Mouse (Mus musculus) T-helper 2 cell (primary cell): ENCODE results near the gene Mtnr1b.
"Not testable (repeated sequence)": the region's sequence is repeated elsewhere in the genome, so short reads cannot be mapped to it uniquely, and the experiment has no call there.

Experiments used
- in situ Hi-C: fragments of 300-600 bp; cut with MboI, MseI; formaldehyde crosslinking; loops from one replicate; pipeline ENCODE4 v1.15.1; 2025; ENCODE audit warnings: high pct_unique_total_duplicates

The Mtnr1b gene

DNA sequence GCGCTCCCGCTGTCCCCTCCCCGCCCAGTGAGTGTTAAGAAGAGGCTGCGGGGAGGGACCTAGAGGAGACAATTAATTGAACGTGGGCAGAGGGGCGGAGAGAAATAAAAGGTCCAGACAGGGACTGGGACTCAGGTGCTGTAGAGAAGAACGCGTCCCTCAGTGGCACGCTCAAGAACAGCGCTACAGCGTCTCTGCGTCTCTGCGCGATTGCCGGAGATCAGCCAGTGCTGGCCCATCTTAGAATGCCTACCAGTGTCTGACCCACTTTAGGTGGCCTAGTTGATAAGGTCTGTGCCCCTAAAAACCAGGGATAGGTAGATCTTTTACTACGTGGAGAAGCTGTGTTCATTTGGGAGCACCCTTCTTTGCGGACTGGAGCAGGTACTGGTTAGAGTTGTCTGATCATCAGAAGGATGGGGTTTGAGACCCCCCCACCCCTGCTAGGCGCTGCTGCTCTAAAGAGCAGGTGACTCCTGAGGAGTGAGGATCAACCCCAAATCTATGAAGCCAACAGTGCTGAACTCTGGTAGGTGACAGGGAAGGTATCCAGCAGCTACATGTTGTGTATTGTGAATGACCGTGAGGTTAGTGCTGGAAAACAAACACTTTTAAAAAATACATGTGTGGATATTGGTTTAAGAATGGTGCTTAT, at the start of gene Mtnr1b:
Gene Mtnr1b, minus strand, starts transcription at position 51 of the 655 bp plus-strand sequence.
- in situ Hi-C loops = no loop called here

GRCm38 (mm10) chr9:15920271-15920670, 45.9 kb upstream of the Mtnr1b start:
- in situ Hi-C loops = no loop called here

- in situ Hi-C loops = no loop called here
Measured at GRCm38 (mm10) chr9:15919373-15920005, 45.1 kb upstream of the Mtnr1b start.

GRCm38 (mm10) chr9:15916600-15916999, 42.2 kb upstream of the Mtnr1b start:
- in situ Hi-C loops = no loop called here

- in situ Hi-C loops = no loop called here
Measured at GRCm38 (mm10) chr9:15912735-15913134, 38.4 kb upstream of the Mtnr1b start.

DNA sequence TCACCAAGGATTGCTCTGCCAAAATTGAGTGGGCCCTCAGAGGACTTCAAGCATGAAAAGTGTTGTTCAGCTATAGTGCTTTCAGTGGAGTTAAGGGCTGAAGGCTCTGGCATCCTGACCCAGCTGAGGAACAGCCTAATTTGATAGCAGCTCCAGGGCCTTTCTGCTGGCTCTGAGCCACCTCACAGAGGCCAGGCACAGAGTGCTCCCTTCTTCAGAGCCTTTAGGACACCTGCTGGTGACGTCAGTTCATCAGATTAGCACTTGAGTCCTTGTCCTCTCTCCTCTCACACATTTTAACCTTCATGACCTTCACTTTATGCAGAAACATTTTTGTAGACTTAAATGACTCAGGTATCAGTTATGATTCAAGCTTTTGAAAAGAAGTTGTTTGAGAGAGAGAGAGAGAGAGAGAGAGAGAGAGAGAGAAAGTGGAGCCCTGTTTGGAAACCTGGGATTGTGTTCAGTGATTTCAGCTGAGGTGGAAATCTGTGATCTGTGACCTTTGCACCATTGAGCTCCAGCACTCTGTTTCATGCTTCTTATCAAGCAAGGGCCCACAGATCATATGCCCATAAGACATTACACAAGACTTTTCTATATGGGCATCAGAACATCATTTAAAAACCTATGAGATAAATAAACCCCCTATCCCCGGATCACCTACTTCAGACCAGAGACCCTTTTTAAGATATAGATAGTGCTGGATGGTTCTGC, 35.2 kb upstream of the Mtnr1b start:
- in situ Hi-C loops = no loop called here

GRCm38 (mm10) chr9:15903948-15904750, 29.8 kb upstream of the Mtnr1b start:
- in situ Hi-C loops = no loop called here

- in situ Hi-C loops = no loop called here
Measured at GRCm38 (mm10) chr9:15898112-15898511, 23.8 kb upstream of the Mtnr1b start.

DNA sequence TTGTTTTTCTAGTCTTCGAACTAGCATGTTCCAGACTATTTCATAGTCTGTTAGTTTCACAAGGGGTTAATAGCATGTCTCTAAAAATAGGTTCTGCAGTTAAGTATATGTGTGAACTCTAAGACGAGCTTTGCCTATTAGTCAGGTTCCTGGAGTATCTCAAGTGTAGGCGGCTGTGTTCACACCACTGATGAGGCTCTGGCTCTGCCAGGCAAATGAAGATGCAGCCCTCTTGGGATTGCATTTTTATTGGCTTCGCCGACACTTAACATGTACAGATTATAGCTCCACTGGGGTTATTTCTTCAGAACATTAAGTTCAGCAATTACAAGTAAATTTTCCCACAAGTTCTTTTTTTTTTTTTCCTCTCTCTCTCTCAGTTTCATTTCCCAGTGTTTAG, 12.4 kb upstream of the Mtnr1b start:
- in situ Hi-C loops = no loop called here

DNA sequence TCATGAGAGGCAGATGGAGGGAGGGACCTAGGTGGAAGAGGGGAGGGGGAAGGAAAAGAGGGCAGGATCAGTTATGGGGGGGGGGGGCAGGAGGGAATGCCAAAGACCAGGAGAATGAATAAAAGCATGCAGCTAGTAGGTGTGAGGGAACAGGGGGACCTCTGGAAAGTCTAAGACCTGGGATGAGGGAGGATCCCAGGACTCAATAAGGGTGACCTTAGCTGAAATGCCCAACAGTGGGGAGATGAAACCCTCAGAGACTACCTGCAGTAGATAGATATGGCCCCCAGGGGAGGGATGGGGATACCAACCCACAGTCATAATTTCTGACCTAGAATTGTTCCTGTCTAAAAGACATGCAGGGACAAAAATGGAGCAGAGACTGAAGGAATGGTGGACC, 6.4 kb upstream of the Mtnr1b start:
- in situ Hi-C loops = loop anchor here (5.0 kb wide), 1 partner anchor 193 kb away; no protein-coding TSS in a partner anchor

DNA sequence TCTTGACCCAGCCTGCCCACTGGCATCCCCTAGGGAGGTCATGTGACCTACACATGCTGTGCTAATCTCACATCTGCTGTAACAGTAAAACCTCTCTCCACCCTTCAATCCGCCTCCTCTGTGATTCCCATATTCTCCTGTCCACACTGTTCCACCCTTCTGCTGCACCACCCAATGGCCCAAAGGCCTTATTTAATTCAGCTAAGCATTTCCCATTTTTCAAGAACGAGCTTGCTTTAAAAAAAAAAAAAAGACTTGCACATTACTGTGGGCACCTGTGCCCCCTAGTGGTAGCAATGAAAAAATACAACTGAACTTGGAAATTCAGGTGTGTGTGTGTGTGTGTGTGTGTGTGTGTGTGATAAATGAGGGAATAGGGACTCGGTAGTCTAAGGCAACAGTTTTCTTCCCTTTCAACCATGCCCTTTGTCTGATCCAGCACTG, 5.8 kb upstream of the Mtnr1b start:
- in situ Hi-C loops = loop anchor here (5.0 kb wide), 1 partner anchor 193 kb away; no protein-coding TSS in a partner anchor

GRCm38 (mm10) chr9:15870013-15870412, 4.3 kb downstream of the Mtnr1b start:
- in situ Hi-C loops = no loop called here

DNA sequence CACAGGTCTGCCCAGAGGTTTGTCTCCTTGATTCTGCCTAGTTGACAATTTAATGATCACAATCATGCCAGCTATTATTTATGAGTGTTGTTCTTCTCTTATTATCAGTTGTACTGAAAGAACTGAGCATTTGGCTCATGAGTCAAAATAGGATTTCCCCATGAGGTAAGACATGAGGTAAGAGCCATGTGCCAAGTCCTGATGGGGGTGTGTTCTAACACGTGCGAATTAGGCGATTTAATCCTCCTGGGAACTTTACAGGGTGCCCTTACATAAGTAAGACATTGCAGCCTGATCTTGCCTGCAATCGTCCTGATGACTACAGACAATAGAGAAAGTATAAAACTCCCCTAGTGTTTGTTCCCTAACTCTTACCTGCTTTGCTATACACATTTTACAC, 4.9 kb downstream of the Mtnr1b start:
- in situ Hi-C loops = no loop called here

DNA sequence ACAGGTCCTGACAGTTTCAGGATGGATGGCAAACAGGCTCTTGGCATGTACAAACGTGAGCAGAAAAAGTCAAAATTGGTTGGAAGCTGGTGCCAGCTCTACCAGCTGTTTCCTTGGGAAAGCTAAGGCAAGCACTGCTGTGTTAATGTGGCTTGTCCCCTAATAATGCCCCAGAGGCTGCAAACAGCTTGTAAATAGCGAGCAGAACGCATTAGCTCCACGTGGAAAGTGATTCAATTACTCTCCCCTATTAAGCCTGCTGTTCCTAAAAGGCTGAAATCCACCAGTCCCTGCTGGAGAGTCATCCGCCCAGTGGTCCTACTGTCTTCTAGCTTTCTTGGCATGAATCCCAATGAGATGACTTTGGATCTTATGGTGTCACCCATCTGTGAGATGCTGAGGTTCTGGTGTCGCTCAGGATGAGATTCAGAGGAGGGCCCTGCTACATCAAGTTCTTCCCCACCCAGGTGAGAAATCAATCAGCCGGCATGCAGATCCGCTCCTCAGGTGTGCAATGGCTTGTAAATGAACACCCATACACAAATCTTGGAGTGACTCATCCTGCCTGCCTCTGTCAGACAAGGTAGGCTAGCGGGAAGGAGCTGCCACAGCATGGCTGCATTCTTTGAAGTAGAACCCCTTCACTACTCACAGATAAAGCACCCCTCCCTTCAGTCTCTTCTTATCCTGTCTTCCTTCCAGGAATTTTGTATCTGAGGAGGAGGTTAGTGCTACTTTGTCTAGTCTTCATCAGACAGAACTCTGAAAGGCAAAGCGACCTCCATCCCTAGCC, 7.9 kb downstream of the Mtnr1b start:
- in situ Hi-C loops = no loop called here

- in situ Hi-C loops = no loop called here
Measured at GRCm38 (mm10) chr9:15861402-15861801, 13.0 kb downstream of the Mtnr1b start.

DNA sequence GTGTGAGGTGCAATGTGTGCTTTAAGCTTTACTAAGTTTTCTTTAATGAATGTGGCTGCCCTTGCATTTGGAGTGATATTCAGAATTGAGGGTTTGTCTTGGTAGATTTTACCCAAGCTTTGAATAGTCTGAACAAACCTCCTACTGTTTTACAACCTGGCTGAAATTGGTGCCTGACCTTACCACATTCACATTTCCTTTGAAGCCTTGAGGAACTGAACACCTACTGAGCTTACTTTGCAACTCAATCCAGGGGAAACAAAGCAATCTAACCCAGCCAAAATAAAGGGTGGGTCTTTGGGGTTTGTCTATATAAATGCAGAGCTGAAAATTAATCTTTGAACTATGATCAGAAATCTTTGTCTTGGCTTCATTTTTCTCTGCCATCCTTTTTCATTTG, 23.6 kb downstream of the Mtnr1b start:
- in situ Hi-C loops = no loop called here

DNA sequence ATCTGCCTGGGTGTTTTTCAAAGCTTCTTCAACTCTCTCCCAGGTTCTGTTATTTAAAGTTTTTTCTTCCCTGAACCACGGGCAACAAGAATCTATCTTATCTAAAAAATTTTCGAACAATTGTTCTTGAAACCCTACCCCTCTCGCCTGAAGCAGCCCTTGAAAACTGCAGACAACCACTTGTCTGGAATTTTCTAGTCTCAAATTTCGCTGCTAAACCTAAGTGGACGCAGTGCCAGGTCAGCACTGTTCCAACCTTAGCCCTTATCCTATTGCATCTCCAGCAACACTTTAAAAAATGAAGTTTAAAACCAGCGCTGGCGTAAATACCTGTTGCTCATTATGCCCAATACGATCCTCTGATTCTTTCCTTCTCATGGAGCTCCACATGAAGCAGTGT, 29.0 kb downstream of the Mtnr1b start:
- in situ Hi-C loops = no loop called here

DNA sequence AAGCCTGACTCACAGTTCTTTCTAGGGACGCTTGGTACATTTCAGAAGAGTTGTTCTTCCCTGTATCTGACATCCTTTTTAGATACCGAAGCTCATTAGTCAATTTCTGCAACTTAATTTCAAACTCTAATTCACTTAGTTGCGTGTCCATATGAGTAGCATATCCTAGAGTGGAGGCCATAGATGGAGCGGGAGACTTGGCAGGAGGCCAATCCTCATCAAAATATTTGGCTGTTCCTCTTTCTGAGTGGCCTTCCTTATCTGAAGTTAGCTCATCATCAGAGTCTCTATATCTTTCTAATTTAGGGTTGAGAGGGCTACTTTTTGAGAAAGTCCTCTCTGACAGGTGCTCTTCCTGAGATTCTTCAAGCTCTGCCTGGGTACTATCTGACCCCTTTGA, 29.4 kb downstream of the Mtnr1b start:
- in situ Hi-C loops = not testable (repeated sequence)

- in situ Hi-C loops = no loop called here
Measured at GRCm38 (mm10) chr9:15813002-15813911, 61.1 kb downstream of the Mtnr1b start.

DNA sequence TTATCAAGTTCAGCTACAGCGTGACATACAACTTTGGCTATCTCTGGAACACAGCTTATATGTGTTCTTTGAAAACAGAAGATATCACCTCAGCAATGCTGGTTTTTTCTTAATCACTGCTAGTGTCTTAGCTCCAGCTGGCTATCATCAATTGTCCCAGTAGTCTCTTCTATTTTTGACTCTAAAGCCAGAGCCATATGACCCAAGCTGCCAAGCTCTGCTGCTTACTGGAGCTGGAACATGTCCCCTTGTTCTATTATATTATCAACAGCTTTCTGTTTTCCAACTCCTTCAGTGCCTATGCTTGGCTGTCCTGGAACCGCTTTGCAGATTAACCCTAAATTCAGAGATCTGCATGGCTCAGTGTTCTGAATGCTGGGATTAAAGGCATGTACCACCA, 70.1 kb downstream of the Mtnr1b start:
- in situ Hi-C loops = no loop called here
